Mouse (Mus musculus) heart, postnatal 10 days (tissue): ENCODE data around the gene Efl1. TPM values are rescaled to one million over a fixed set of nuclear protein-coding genes. Genes with fewer than 3 reads are reported as not detected.
"Not testable (repeated sequence)": the region's sequence is repeated elsewhere in the genome, so short reads cannot be mapped to it uniquely, and the experiment has no call there.

Experiments
- DNase-seq, 2 experiments: peaks; one replicate each; pipeline ENCODE4 v3.0.0; 2021
- intact Hi-C: fragments of 180-260 bp; cut with DNase I; formaldehyde crosslinking; loops from one replicate; pipeline ENCODE4 v1.15.1; 2025
- total RNA-seq, 2 experiments: library from RNA; stranded (reverse); gene quantifications; 2 replicates each; pipeline ENCODE4 v1.2.3; 2021

The Efl1 gene
- total RNA-seq, 2 experiments from 2014 or later: 13.4 to 14.0 TPM

DNA sequence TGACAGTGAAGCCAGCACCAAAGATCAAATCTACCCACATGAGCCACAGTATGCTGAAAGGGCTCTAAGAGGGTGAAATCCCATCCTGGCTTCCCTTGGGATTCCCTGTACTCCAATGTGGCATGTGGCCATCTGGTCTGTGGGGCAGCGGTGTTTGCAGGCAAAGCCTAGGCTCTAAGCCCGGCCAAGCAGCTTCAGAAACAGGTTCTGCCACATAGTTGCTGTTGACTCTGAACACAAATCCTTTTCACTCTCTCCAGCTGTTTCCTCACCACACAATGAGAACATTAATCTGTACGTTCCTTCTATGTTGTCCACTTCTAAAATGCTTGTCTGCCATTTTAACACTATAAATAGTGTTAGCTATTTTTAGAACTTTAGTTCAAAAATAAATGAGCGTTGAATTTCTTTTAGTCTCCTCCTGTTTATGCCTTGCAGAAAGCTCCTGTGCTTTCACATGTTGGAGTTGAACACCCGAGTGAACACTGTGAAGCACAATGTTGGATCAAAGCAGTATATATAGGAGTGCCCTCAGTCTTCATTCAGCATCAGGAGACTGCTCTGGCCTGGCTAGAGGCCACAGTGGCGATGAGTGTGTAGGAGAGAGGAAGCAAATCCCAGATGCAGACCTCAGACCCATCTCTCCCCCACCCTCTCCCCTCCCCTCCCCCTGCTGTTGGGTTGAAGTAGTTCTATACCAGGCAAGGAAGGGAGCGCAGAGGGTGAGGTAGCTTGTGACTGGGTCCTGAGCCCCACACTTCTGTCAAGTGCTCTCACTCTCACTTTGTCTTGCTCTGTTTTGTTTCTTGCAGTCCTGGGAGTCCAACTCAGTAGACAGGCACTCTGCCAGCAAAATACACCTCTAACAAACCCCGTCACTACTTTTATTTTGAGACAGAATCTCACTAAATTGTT, 104.0 kb downstream of the Efl1 start:
- peak; percentile 40 to 58 for DNase-seq
- intact Hi-C loops: no loop called here

DNA sequence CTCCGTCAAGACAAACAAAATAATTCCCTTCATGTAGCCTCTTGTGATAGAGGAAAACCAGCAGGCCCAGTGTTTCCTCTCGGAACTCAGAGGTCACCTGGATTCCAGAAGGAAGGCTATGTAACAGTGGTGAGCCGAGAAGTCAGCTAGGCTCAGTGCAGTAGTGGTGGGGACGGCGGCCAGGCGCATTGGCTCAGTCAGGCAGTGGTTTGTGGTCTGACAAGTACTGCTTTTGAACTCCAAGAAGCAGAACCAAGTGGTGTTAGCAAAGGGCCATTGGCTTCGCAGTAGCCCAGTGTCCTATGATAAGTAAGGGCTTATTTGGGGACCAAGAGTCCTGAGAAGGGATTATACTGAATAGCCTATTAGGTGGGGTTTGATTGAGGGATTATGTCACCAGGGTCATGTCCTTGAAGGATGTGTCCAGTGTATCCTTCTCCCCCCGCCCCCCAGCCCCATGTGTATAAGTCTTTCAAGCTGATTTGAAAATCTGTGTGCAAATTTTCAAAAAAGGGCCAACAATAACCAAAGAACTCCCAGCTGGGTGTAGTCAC, 107.3 kb downstream of the Efl1 start:
- intact Hi-C loops: no loop called here
- no peak for DNase-seq

DNA sequence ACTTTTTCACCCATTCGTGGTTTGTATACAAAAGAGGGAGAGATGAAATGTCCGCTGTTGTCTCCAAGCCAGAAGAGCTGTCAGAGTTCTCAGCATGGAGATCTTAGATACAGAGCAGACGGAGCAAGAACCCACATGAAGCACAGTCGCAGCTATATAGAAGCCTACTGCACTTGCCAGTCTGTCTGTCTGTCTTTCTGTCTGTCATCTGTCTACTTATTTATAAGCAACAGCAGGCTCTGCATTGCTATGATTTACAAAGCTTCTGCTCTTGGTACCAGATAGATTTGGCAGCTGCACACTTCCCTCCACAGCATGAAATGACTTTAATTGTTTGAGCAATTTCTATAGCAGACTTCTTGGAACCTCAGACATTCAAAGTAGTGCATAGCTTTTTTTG, 110.1 kb downstream of the Efl1 start:
- intact Hi-C loops: no loop called here
- DNase-seq: no peak

DNA sequence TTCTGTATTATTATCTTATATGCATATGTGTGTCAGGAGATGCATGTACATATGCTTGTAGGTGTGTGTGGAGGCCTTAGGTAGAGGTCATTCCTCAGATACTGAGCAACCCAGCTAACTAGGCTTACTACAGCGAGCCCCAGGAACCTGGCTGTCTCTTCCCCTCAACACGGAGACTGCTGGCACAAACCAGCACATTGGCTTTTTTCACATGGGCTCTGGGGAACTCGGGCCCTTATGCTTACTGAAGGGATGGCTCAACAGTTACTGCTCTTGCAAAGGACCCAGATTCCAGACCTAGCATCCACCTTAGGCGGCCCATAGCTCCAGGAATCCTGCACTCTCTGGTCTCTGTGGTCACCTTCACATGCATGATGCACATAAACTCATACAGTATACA, 110.7 kb downstream of the Efl1 start:
- no peak for DNase-seq
- intact Hi-C loops: no loop called here

DNA sequence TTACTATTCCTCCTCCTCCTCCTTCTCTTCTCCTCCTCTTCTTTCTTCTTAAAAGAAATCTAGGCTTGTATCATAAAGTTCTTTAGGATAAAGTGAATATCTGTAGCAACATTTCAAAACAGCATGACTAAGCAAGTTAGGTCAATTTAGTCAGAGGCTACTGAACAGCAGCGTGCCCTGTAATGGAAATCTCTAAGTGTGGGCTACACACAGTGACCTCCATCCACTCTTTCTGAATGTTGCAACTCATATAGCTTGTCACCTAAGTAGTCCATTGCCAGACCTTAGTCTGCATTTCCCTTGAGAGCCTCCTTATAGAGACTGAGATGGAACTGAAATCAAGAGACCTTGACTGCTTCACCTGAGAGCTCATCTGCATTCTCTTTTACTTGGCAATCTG, 116.5 kb downstream of the Efl1 start:
- DNase-seq: no peak
- intact Hi-C loops: no loop called here

DNA sequence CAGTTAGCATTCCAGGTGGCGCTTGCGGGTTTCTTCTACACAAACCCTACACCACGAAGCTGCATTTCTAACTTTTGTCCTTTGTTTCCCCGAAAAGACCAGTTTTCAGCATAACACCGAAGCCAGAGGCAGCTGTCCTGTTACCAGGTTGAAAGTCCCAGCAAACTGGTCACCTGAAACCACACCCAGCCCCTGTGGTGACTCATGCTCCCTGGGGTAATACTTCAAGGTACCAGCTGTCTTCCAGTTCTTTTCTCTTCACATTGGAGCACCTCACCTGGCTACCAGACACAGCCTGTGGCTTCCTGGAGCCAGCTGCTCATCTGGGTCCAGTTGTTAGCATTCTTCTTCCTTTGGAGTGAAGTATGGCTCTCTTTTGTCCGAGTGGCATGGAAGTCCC, 118.2 kb downstream of the Efl1 start:
- no peak for DNase-seq
- intact Hi-C loops: no loop called here

DNA sequence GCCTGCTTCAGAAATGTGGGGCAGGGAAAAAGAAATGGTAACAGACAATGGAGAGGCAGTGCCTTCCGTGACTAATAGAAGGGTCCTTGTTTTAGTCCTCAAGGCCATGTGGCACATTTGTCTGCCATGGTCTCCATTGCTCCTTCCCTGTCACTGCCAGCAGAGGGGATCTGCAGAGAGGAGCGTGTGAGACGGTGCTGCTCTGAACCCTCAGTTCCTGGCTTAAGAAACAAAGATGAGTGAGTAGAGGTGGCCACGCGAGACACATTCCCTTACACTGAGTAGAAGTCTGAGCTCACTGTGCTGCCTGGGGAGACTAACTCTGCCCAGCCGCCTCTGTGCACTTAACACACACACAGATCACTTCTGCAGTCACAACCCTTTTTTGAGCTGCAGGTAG, 121.8 kb downstream of the Efl1 start:
- intact Hi-C loops: no loop called here

DNA sequence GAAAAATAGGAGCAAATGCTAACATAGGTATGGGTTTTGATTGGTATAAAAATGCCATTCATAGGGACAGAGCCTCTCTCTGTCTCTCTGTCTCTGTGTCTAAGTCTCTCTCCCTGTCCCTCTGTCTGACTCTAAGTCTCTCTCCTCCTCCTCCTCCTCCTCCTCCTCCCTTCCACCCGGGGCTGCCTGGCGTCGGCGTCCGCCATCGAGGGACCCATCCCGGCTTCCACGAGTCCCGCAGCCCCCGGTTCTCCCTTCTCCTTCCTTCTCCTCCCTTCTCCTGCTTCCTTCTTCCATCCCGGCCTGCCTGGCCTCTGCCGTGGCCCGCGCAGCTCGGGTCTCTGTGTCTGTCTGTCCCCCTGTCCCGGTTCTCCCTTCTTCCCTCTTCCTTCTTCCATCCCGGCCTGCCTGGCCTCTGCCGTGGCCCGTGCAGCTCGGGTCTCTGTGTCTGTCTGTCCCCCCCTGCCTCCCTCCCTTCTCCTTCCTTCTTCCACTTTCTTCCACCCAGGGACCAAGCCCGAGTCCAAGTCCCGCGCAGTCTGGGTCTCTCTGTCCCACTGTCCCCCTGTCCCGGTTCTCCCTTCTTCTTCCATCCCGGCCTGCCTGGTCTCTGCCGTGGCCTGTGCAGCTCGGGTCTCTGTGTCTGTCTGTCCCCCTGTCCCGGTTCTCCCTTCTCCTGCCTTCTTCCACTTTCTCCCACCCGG, 122.7 kb downstream of the Efl1 start:
- intact Hi-C loops: not testable (repeated sequence)

More for the DNA sequence above, 121.8 kb downstream of the Efl1 start:
- no peak for DNase-seq

DNA sequence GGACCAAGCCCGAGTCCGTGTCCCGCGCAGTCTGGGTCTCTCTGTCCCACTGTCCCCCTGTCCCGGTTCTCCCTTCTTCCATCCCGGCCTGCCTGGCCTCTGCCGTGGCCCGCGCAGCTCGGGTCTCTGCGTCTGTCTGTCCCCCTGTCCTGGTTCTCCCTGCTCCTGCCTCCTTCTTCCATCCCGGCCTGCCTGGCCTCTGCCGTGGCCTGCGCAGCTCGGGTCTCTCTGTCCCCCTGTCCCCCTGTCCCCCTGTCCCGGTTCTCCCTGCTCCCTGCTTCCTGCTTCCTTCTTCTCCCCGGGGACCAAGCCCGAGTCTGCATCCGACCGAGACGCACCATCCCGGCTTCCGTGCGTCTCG, 123.2 kb downstream of the Efl1 start:
- DNase-seq, intact Hi-C loops: not testable (repeated sequence)

More for the DNA sequence above, 122.7 kb downstream of the Efl1 start:
- not testable (repeated sequence) for DNase-seq

DNA sequence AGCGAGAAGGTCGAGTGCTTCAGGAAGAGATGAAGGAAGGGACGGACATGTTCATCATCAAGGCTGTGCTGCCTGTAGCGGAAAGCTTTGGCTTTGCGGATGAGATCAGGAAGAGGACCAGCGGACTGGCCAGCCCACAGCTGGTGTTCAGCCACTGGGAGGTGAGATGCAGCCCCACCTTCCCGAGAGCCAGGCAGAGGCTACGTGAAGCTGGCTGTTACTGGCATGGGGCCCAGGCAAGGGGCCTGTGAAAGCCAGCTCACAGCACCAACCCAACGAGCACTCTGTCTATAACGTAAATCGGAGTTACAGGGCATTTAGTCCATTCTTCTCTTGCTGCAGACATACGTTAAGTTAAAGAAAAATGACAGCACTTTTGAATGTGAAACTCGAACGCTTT, 124.1 kb downstream of the Efl1 start:
- intact Hi-C loops: no loop called here
- DNase-seq: peak in 1 of 2 experiments; percentile 32

DNA sequence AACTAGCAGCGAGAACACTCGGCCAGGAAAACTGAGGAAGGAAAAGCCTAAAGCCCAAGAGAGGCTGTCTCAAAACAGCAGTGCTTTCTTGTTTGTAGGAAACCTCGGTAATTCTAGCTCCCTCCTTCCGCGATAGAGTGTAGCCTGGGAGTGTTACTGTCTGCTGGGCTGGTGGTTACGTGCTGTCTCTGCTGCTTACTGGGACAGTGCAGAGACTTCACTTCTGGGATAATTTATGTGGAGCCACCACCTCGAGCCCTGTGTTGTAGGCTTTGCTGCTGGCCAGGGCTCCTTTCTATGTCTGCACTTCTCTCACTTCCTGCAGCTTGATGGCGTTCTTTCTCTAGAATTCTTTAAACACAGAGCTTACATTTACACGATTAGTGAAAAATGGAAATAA, 124.7 kb downstream of the Efl1 start:
- DNase-seq: no peak
- intact Hi-C loops: no loop called here

DNA sequence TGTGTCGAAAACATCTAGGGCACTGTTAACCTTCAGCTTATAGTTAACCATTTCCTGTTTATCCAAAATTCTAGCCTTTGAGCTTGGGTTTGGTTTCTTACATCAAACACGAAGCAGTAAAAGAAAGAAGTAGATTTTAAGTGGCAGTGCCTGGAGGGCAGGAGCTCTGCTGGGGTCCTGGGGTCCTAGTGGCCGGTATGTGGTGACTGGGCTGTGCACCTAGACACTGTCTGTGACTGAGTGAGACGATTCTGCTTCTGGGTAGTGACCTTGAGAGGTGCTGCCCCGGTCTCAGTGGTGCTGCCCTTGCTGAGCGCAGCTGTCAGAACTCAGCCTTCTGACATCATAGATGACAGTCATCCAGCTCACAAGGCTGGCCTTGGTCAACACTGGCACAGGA, 125.5 kb downstream of the Efl1 start:
- intact Hi-C loops: no loop called here
- no peak for DNase-seq

DNA sequence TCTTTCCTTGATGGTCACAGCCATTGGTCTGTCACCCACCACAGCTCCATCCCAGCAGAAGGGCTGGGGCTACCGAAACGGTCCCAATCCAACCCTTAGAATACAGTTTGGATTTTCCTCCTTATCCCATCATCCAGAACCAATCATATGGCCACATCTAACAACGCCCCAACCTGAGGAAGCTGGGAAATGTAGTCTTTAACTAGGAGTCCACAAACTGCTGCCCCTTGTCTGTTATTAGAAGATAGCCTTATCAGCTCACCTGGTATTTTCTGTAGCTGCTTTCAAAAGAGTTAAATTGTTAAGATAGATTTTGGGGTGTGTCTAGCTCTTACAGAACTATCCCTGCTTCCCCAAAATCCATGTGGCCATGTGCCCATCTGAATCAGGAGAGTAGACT, 126.7 kb downstream of the Efl1 start:
- intact Hi-C loops: no loop called here

DNA sequence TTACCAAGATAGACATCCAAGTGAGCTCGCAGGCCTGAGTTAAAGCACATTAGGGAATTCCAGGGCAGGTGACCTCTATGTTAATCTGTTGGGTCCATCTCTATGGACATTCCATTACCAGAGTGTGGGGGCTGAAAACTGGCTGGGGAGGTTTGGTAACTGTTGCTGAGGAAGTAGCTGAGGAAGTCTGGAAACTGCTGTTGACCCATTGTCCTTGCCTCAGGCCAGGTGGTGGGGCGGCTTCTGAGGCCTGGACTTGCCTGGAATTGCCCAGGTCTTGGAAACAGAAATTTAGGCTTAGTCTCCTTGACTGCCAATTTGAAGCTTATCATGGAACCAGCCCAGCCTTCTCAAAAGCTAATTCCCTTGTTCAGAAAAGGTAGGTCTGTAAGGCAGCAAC, 134.7 kb downstream of the Efl1 start:
- intact Hi-C loops: no loop called here
- DNase-seq: no peak

More for the DNA sequence above, 126.7 kb downstream of the Efl1 start:
- DNase-seq: no peak

DNA sequence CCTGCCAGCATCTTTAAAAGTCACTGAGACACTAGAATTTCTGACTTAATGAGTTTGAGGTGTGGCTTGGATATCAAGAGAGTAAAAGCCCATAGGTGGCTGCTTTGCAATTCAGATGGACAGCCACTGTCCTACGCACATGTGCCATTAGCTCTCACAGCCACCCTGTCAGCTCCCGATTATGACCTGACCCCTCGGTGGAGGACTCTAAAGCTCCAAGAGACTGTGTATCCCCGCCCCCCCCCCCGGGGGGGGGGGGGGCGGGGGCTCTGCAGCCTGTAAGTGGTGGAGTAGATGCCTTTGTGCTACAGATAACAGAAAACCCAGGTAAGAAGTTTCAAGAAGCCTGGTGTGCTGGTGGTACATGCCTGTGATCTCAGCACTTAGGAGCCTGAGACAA, 135.3 kb downstream of the Efl1 start:
- intact Hi-C loops: no loop called here
- DNase-seq: no peak

DNA sequence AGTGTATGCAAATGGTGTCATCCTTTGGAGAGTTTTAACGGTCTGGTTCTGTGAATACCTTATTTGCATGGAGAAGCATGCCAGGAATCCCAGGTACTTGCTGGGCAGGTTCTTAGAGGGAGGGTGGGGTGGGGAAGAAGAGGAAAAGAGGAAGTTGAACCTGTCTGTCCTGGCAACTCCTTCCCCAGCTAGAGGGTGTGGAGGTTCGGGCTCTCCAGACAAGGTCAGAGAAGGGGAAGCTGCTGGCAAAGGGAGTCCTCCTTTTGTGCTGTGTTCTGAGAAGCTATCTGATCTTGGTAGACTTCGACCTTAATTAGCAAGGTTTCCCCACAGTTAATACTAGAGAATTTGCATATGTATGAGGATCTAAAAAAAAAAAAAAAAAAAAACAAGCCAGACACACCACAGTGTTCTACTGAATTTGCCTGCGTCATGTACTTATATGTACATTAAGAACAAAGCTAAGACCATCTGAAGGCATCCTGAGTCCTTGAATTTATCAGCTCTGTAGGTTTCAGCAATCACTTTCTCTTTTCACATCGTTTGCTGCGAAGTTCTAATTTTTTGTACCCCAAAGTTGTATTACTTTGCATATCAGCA, 137.0 kb downstream of the Efl1 start:
- DNase-seq: no peak
- intact Hi-C loops: no loop called here

DNA sequence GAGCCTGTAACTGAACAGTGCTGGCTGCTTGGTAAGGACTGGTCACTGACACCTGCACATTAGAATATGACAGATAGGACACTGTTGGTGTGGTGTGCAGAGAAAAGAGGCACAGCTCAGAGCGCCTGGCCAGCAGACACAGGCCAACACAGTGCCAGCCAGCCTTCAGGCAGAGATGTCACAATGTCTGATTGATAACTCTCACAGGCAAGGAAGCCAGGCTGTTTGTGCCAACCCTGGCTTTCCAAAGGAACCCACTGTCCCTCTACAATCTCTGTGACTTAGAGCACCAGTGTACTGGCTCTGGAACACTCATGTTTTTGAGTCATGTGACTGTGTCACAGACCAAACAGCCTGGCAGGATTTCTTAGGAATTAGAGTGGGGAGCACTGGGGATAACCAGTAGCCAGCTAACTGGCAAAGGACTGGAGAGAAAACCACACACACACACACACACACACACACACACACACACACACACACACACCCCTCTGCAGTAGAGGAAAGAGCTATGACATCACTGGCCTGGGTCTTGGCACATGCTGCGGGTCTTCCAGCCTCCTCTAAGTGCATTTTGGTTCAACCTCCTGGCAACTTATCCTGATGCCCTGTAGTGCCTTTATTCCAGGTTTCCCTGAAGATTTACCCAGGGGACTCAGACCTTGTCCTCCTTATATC, 137.7 kb downstream of the Efl1 start:
- DNase-seq: peak; percentile 19 to 31
- intact Hi-C loops: no loop called here

DNA sequence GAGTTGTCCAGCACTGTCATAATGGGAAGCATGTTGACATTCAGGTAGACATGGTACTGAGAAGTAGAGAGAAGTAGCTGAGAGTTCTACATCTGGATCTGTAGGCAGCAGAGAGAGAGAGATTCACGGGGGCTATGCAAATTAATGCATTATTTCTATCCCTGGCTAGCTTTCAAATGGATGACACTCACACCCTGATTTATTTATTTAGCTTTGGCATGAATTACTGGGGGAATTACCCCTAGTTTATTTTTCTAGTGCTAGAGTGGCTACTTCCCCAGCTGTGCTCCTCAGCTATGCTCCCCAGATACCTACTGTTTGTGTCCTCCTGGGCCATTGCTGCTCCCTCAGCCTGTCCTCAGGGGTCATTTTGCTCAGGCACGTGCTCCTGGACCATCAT, 144.2 kb downstream of the Efl1 start:
- intact Hi-C loops: no loop called here
- DNase-seq: no peak

DNA sequence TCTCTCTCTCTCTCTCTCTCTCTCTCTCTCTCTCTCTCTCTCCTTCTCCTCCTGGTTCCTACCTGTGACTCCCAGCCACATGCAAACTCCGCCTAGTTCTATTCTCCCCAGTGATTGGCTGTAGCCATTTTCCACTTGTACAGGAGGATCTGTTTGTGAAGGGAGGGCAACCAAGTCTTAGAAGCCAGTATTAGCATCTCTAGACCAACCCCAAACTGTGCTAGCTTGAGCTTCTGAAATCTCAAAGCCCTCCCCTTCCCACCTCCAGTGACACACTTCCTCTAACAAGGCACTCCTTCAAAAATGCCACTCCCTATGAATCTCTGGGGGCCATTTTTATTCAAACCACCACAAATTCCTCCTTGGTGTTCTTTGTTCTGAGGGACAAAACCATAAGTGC, 144.7 kb downstream of the Efl1 start:
- intact Hi-C loops: no loop called here
- no peak for DNase-seq

DNA sequence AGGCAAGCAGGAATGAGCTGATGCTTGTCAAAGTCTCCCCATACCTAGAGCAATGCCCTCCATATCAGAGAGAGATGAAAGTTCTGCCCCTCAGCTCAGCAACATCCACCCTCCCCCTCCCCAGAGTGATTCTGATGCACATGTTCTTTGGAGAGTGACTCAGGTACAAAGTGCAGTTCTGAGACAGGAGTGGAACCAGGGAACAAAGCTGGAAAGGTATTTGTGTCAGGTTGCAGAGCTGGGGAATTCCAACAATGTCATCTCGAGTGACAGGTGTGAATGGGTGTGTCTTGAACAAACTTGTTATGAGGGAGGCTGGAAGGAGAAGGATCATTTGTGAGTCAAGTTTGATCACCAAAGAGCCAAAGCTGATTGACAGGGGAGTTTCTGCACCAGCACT, 146.1 kb downstream of the Efl1 start:
- DNase-seq: no peak
- intact Hi-C loops: no loop called here

DNA sequence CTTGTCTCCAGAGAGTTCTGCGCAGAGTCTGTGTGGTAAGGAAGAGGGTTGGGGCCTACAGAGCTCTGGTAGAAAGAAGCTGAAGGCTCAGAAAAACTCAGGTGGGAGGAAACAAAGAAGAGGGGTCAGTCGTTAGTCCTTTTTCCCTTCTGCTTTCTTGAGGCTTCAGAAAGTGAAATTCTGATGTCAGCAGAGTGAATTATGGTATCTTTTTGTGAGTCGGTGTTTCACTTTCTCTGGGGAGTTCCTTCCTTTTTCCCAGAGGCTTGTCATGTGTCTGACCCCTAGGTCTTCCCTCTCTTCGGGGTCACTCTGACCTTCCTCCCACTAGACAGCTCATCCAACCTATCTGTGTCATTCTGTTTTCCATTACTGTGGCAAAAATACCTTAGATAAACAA, 153.8 kb downstream of the Efl1 start:
- intact Hi-C loops: no loop called here

More for the DNA sequence above, 153.8 kb downstream of the Efl1 start:
- DNase-seq: no peak
